Mouse (Mus musculus): ENCODE results near the gene Tom1l1. TPM values are rescaled to one million over a fixed set of nuclear protein-coding genes. Genes with fewer than 3 reads are reported as not detected.

Tom1l1 gene
- polyA plus RNA-seq, 1 experiment from 2014 or later = 9.9 TPM

DNA sequence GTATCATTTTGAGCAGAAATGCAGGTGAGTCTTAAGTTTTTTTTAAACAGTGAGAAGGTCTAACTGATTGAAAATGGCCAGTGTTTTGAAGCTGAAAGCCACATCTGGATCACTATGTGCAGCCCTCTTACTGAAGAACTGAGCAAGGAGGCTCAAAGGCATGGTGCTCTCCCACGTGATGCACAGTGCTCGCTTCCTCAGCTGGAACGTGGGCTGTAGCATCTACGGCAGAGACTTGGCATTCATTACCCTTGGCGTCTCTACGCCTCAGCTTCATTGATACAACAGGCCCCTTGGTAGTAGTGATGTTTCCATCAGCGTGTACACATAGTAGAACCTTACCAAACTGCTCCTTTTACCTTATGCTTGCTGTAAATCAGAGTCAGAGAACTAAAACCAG, 65.7 kb downstream of the Tom1l1 start:
- DNase-seq (ENCODE audit: low spot score) = no peak

- DNase-seq (ENCODE audit: low spot score) = no peak
Measured at GRCm38 (mm10) chr11:90622044-90622443, 66.1 kb downstream of the Tom1l1 start.

DNA sequence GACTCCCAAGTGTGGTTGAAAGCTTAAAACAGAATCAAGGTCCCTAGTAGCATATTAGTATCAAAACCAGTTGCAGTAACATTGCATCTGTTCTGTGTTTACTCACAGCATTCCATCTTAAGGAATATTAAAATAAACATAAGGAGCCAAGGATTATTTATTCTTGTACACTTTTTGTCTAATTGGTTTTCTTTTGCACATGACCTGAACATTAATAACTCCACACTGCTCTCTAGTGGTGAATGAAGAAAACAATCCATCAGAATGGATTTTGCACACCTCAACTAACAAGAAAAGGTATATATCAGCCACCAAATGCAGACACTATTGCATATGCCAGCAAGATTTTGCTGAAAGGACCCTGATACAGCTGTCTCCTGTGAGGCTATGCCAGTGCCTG, 71.7 kb downstream of the Tom1l1 start:
- peak; percentile 46 for DNase-seq (ENCODE audit: low spot score)

DNA sequence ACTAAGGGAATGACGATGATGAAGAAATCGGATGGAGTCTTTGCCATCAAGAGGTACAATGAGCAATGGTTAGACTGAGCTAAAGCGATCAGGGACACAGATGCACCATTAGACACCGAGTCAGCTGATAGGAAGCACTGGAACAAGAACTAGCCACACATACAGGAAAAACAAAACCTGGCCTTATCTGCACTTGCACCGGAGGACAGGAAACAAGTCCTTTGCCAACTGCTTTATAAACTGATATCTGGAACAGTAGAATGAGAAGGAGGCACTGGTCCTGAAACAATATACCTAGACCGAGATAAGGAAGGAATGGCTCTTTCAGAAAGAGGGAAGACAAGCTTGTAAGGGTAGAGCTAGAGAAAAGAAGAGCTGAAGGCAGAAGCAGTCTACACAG, 73.4 kb downstream of the Tom1l1 start:
- DNase-seq (ENCODE audit: low spot score) = no peak

GRCm38 (mm10) chr11:90612118-90612517, 76.0 kb downstream of the Tom1l1 start:
- no peak for DNase-seq (ENCODE audit: low spot score)

DNA sequence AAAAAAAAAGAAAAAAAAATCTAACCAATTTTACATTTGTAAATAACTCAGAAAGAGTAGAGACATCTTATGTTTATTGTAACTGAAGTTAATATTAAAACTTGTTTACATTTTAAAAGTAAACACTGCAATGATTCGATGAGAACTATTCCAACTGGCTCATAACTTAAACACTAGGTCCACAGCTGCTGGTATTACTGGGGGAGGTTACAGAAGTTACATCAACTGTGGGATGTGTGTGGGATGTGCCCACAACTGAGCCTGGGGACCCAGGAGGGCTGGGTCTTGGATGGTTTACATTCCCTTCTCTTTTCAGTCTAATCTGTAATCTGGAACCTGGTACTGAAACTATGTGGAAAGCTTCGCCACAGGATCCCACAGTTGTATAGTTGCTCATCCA, 85.1 kb downstream of the Tom1l1 start:
- no peak for DNase-seq (ENCODE audit: low spot score)

- no peak for DNase-seq (ENCODE audit: low spot score)
Measured at GRCm38 (mm10) chr11:90595826-90596225, 92.3 kb downstream of the Tom1l1 start.

Other genes with a start within 250 kb of the Tom1l1 start
- gene Stxbp4, start 50.3 kb downstream of the Tom1l1 start, polyA plus RNA-seq (2015; fragmentation: Nextera tagmentation; extraction: Ambion mirVana) = 6.3 and 7.2 TPM in 2 replicates
- 23.2 and 31.1 TPM in 2 replicates for gene Cox11, start 50.2 kb downstream of the Tom1l1 start, polyA plus RNA-seq (2015; fragmentation: Nextera tagmentation; extraction: Ambion mirVana)